Mouse (Mus musculus): Measurements from ENCODE around the gene Trnp1.

DNA sequence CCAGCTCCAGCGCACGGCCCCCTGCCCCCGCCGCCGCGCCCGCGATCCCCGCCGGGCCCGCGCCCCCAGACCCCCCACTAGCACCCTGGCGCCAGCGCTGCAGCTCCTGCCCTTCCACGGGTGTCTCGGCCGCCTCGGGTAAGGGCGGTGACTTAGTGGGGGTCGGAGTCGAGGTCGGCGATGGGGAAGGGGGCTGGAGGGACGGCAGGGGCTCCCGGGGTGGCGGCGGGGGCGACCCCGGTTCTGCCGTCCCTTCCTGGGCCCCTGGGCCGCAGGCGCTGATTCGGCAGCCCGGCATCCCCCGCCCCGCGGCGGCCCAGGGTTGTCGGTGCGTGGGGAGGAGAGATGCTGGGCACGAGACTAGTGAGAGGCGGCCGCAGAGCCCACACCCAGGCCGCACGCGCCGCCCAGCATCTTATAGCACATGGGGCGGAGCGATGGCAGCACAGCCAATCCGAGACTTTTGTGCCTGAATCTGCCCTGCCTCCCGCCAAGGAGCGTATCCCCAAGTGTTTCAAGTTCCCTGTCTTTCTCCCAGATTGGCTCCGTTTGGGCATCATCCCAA lies at the start of gene Trnp1:
- TF ChIP-seq CTCF (IDR thresholded peaks at IDR 0.05; ENCODE audit: low read depth, low read length) (no peak), POLR2A (IDR thresholded peaks at IDR 0.05; ENCODE audit: borderline replicate concordance, low read depth, low read length) (no peak)
